Mouse (Mus musculus) C2C12 (cell line): Measurements from ENCODE around the gene Aspdh. TPM values are rescaled to one million over a fixed set of nuclear protein-coding genes. Genes with fewer than 3 reads are reported as not detected.

ENCODE experiments used
- H3K27me3 ChIP-seq: one replicate; pipeline ENCODE4 v1.6.1; 2011; ENCODE audit not compliant: control insufficient read depth, insufficient read depth, insufficient read length
- H3K36me3 ChIP-seq: one replicate; pipeline ENCODE4 v1.6.1; 2011; ENCODE audit not compliant: control insufficient read depth, insufficient read depth
- H3K4me3 ChIP-seq: one replicate; pipeline ENCODE4 v1.5.1; 2011; ENCODE audit warnings: mild to moderate bottlenecking, control low read depth; ENCODE audit not compliant: poor library complexity, insufficient read depth, severe bottlenecking
- H3K79me2 ChIP-seq: one replicate; pipeline ENCODE4 v1.6.1; 2011; ENCODE audit not compliant: control insufficient read depth, insufficient read depth
- H3K79me3 ChIP-seq: one replicate; pipeline ENCODE4 v1.6.1; 2011; ENCODE audit warnings: low read depth, control low read depth
- H3ac ChIP-seq: one replicate; pipeline ENCODE3; 2011; ENCODE audit warnings: low read depth; ENCODE audit not compliant: control insufficient read depth, insufficient read length
- CEBPB ChIP-seq: IDR thresholded peaks from one replicate; pipeline ENCODE4 v1.6.1; 2011; ENCODE audit warnings: low read depth, mild to moderate bottlenecking, control low read depth, moderate library complexity
- CTCF ChIP-seq: IDR thresholded peaks from one replicate; pipeline ENCODE4 v1.5.1; 2011; ENCODE audit not compliant: control insufficient read depth, insufficient read depth, insufficient read length
- FOSL1 ChIP-seq: IDR thresholded peaks from one replicate; pipeline ENCODE4 v1.8.0; 2011; ENCODE audit warnings: mild to moderate bottlenecking, low read length; ENCODE audit not compliant: poor library complexity, insufficient read depth, severe bottlenecking
- MAX ChIP-seq: IDR thresholded peaks from one replicate; pipeline ENCODE4 v1.6.1; 2011; ENCODE audit warnings: mild to moderate bottlenecking, control low read depth
- MYOD1 ChIP-seq: IDR thresholded peaks from one replicate; pipeline ENCODE4 v1.6.1; 2011; ENCODE audit warnings: low read depth; ENCODE audit not compliant: control insufficient read depth, insufficient read length
- MYOG ChIP-seq: IDR thresholded peaks from one replicate; pipeline ENCODE4 v1.6.1; 2011; ENCODE audit not compliant: control insufficient read depth, insufficient read length; ENCODE audit errors: extremely low read depth
- USF1 ChIP-seq: IDR thresholded peaks from one replicate; pipeline ENCODE4 v1.6.1; 2011; ENCODE audit warnings: low read depth, mild to moderate bottlenecking, control low read depth, moderate library complexity
- polyA plus RNA-seq: library from polyadenylated mRNA; unstranded; fragments of >200 nt; fragmentation: generic; extraction: Trizol; gene quantifications from one replicate; pipeline ENCODE4 v1.2.1, GENCODE M21; 2012; ENCODE audit warnings: missing spikeins

Aspdh gene
- polyA plus RNA-seq, 1 experiment, result not detected

GRCm38 (mm10) chr7:44443268-44444173 is 21.7 kb upstream of the Aspdh start:
- Histone ChIP-seq H3K79me2 (no peaks in the 10 kb centered on the region), H3K36me3 (no peaks in the 10 kb centered on the region), H3ac (no peak overlapping the region), H3K79me3 (no peaks in the 10 kb centered on the region), H3K27me3 (peaks cover 67% of the 10 kb centered on the region), H3K4me3 (no peak overlapping the region)
- TF ChIP-seq MYOG (no peak), MAX (no peak), CEBPB (no peak)

- no peak overlapping the region for H3ac ChIP-seq
- no peaks in the 10 kb centered on the region for H3K79me3 ChIP-seq
- H3K79me2 ChIP-seq, result no peaks in the 10 kb centered on the region
- no peak for TF ChIP-seq MYOD1
- TF ChIP-seq CEBPB, result no peak
- no peak for TF ChIP-seq MAX
- TF ChIP-seq MYOG, result no peak
- no peak for TF ChIP-seq CTCF
- TF ChIP-seq USF1, result no peak
- no peak for TF ChIP-seq FOSL1
- H3K4me3 ChIP-seq, result no peak overlapping the region
- no peaks in the 10 kb centered on the region for H3K36me3 ChIP-seq
- peaks cover 70% of the 10 kb centered on the region for H3K27me3 ChIP-seq
Observed at GRCm38 (mm10) chr7:44444886-44445527, 20.2 kb upstream of the Aspdh start.

GRCm38 (mm10) chr7:44445528-44445923 is 19.7 kb upstream of the Aspdh start:
- peaks cover 69% of the 10 kb centered on the region for H3K27me3 ChIP-seq
- no peak for TF ChIP-seq CEBPB

DNA sequence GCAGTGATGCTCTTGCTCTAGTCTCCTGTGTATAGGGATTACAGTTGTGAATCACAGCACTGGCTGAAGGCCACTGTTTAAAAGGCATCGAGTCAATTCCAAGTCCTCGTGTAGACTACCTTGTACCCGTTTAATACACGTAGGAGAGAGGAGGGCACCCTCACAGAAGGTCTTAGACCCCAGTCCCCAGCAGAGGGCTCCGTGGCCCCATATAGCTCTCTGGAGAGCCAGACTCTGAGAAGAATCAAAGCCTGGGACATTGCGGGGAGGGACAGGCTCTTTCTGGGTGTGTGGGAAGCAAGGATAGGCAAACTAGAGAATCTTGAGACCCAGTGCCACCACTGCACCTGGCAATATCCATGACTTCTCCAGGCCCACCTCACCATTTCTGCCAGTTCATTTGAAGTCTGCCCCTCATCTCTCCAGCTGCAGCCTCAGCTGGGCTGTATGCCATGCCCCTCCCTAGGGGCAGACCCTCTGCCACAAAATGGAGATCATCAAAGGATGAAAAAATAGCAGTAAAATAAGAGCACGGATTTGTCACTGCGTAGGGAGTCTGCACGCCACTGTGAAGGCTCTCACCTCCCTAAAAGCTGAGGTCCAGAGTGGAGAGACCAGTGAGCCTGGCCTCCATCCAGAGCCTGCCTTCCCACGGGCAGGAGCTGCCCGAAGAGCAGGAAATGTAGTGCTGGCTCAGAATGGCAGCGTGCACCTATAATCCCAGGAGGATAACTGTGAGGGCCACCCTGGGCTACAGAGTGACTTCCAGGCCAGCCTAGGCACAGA is 18.9 kb upstream of the Aspdh start:
- TF ChIP-seq MYOG, result no peak
- no peak for TF ChIP-seq CEBPB
- Histone ChIP-seq H3K79me2 (no peaks in the 10 kb centered on the region), H3K79me3 (no peaks in the 10 kb centered on the region), H3ac (no peak overlapping the region), H3K4me3 (no peak overlapping the region), H3K27me3 (peaks cover 68% of the 10 kb centered on the region), H3K36me3 (no peaks in the 10 kb centered on the region)

More at GRCm38 (mm10) chr7:44445528-44445923, 19.7 kb upstream of the Aspdh start:
- no peak overlapping the region for H3ac ChIP-seq
- no peaks in the 10 kb centered on the region for H3K79me2 ChIP-seq
- no peaks in the 10 kb centered on the region for H3K79me3 ChIP-seq
- no peaks in the 10 kb centered on the region for H3K36me3 ChIP-seq
- H3K4me3 ChIP-seq, result no peak overlapping the region

- no peak for TF ChIP-seq MAX
- TF ChIP-seq USF1, result no peak
- TF ChIP-seq CEBPB, result no peak
- no peak for TF ChIP-seq FOSL1
- no peak for TF ChIP-seq CTCF
- no peak for TF ChIP-seq MYOG
- no peak for TF ChIP-seq MYOD1
- peaks cover 33% of the 10 kb centered on the region for H3K27me3 ChIP-seq
- H3K4me3 ChIP-seq, result no peak overlapping the region
- H3K79me3 ChIP-seq, result no peaks in the 10 kb centered on the region
- no peaks in the 10 kb centered on the region for H3K79me2 ChIP-seq
- no peak overlapping the region for H3ac ChIP-seq
- H3K36me3 ChIP-seq, result no peaks in the 10 kb centered on the region
Observed at GRCm38 (mm10) chr7:44453256-44453655, 11.9 kb upstream of the Aspdh start.

GRCm38 (mm10) chr7:44456302-44456701 is 8.9 kb upstream of the Aspdh start:
- no peak overlapping the region for H3ac ChIP-seq
- H3K4me3 ChIP-seq, result no peak overlapping the region
- no peaks in the 10 kb centered on the region for H3K79me2 ChIP-seq
- H3K79me3 ChIP-seq, result no peaks in the 10 kb centered on the region
- H3K27me3 ChIP-seq, result peaks cover 39% of the 10 kb centered on the region
- no peaks in the 10 kb centered on the region for H3K36me3 ChIP-seq
- TF ChIP-seq USF1, result no peak
- TF ChIP-seq MYOD1, result no peak
- no peak for TF ChIP-seq CTCF
- TF ChIP-seq MYOG, result no peak
